Mouse (Mus musculus): ENCODE results near the gene Gm21970.

DNA sequence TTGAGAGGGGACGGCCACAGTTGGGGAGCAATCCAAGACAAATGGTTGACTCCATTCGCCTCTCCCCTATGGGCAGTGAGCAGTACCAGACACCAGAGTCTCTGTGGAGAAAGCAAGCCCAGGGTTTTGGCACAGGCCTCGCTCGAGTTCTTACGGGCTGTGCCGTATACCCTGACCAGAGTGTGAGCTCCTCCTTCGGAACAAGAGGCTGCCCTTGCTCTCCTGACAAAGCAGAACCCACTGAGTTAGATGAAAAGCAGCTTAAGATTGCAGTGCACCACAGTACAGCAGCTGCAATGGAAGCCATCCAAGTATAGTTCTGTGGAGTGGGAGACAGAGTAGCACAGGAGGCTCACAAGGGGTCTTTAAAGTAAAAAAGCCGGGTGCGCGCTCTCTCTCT, 14.8 kb upstream of the Gm21970 start:
- TF ChIP-seq EP300 (IDR thresholded peaks at IDR 0.05; ENCODE audit: low read depth) (no peak), CTCF (IDR thresholded peaks at IDR 0.05; ENCODE audit: low read depth) (no peak)

Measured in liver, embryonic 14.5 days (tissue).